Mouse (Mus musculus): ENCODE measurements at regions not wholly inside any gene's neighbourhood (a gene's known extent, or its start where the extent isn't known, plus 50 kb on each side); places are given as distances from the start of the nearest gene placed in this dataset.

DNA sequence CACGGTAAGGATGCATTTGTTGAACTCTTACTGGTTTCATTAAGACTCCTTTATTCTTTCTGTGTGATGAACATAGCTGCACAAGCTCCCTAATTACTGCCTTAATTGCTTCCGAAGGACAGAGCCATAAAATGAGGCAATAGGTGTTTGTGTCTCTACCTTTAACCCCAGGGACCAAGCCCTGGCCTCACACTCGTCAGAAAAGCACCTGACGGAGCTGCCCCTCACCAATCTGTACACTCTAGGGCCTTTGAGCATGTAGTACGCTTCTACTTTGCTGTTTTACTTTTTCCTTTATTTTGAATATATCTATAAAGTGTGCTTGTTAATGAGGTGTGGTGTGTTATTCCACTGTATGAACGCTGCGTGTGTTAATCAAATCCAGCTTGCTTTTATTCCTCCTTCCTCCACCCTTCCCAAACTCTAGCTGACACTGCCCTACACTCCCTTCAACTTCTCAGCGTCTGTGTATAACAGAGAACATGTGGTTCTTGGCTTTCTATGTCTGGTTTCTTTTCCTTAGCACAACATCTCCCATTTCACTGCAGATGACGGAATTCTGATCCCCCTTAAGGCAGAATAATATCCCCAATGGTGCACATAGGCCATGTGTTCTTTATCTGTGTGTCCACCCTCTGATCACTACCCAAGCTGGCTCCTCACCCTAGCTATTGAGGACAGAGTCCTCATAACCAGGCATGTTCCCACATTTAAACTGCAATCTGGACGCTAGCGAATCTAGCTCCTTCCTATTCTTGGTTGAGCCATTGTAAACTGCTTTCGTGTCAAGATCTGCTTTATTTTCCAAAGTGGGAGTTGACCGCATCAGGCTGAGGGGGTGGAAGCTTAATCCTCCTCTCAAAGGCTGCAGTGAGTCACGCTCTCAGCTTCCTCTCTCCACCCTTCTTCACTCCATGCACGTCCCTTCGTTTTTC lies 52.5 kb upstream of the Nfe2l2 start:
- TF ChIP-seq CTCF (IDR thresholded peaks at IDR 0.05; ENCODE audit: borderline replicate concordance, control insufficient read depth, extremely low read depth, insufficient read depth, low read length, poor library complexity) = no peak
- TF ChIP-seq POLR2A (IDR thresholded peaks at IDR 0.05; ENCODE audit: control insufficient read depth, extremely low read depth, insufficient read depth, low read length, poor library complexity) = no peak
